Mouse (Mus musculus): ENCODE data around the gene Atp5e.

Atp5e gene

GRCm38 (mm10) chr2:174413127-174413526, 50.8 kb downstream of the Atp5e start:
- DNase-seq = no peak

Data from layer of hippocampus, adult 9-11 months (tissue).